Mouse (Mus musculus): Measurements from ENCODE around the gene Wdr24. TPM values are rescaled to one million over a fixed set of nuclear protein-coding genes. Genes with fewer than 3 reads are reported as not detected.

The Wdr24 gene
- polyA plus RNA-seq (2017; shearing (Covaris generic)): 46.8 TPM

GRCm38 (mm10) chr17:25823452-25823851 lies at the start of gene Wdr24:
Gene Wdr24, plus strand, starts transcription at chr17:25823627.

GRCm38 (mm10) chr17:25785281-25785745 lies 38.1 kb upstream of the Wdr24 start, which contains the start of gene Haghl:
Gene Haghl, minus strand, starts transcription at chr17:25785673.

GRCm38 (mm10) chr17:25786280-25786679 lies 37.1 kb upstream of the Wdr24 start, which contains the start of gene Ccdc78:
Gene Ccdc78, plus strand, starts transcription at chr17:25786580.

GRCm38 (mm10) chr17:25792615-25793014 lies 30.8 kb upstream of the Wdr24 start, which contains the start of gene Fam173a:
Gene Fam173a, minus strand, starts transcription at chr17:25792901.

GRCm38 (mm10) chr17:25795609-25796092 lies 27.8 kb upstream of the Wdr24 start, which contains the start of gene AC134908.4:
Gene AC134908.4, minus strand, starts transcription at chr17:25795659.

GRCm38 (mm10) chr17:25796951-25797369 lies 26.5 kb upstream of the Wdr24 start, which contains the start of gene Metrn:
Gene Metrn, minus strand, starts transcription at chr17:25797136.

GRCm38 (mm10) chr17:25808789-25809605 lies 14.4 kb upstream of the Wdr24 start, which contains the start of gene Fbxl16:
Gene Fbxl16, plus strand, starts transcription at chr17:25809085.

GRCm38 (mm10) chr17:25828712-25829557 lies 5.5 kb downstream of the Wdr24 start, which contains the start of gene Jmjd8:
Gene Jmjd8, plus strand, starts transcription at chr17:25828867.

GRCm38 (mm10) chr17:25833291-25833663 lies 9.8 kb downstream of the Wdr24 start, which contains the start of gene Stub1:
Gene Stub1, minus strand, starts transcription at chr17:25833404.

GRCm38 (mm10) chr17:25837076-25837410 lies 13.6 kb downstream of the Wdr24 start, which contains the start of gene Rhbdl1:
Gene Rhbdl1, minus strand, starts transcription at chr17:25837295.

GRCm38 (mm10) chr17:25841117-25841880 lies 17.9 kb downstream of the Wdr24 start, which contains the start of gene Gm20683:
Gene Gm20683, minus strand, starts transcription at chr17:25841763.

GRCm38 (mm10) chr17:25844396-25844901 lies 21.0 kb downstream of the Wdr24 start, which contains the start of gene Rhot2:
Gene Rhot2, minus strand, starts transcription at chr17:25844851.

GRCm38 (mm10) chr17:25860832-25861703 lies 37.6 kb downstream of the Wdr24 start, which contains the start of gene Wdr90:
Gene Wdr90, minus strand, starts transcription at chr17:25861501.

GRCm38 (mm10) chr17:25868601-25869191 lies 45.3 kb downstream of the Wdr24 start, which contains the start of gene Mcrip2:
Gene Mcrip2, minus strand, starts transcription at chr17:25868764.

GRCm38 (mm10) chr17:25874721-25875170 lies 51.3 kb downstream of the Wdr24 start, which contains the start of gene Mettl26:
Gene Mettl26, plus strand, starts transcription at chr17:25875074.

All from CD4-positive, CD25-positive, alpha-beta regulatory T cell, adult 9 weeks (primary cell).